Mouse (Mus musculus) MEL (cell line): ENCODE data around the gene Bcorl1.

Experiments used
- CHD1 ChIP-seq: IDR thresholded peaks from 2 replicates; pipeline ENCODE4 v1.6.1; 2012; ENCODE audit warnings: low read depth, mild to moderate bottlenecking, inconsistent platforms, low read length, improper control_type of control experiment
- ETS1 ChIP-seq: IDR thresholded peaks from 2 replicates; pipeline ENCODE4 v1.6.1; 2012; ENCODE audit warnings: low read depth, mild to moderate bottlenecking, inconsistent platforms, low read length, improper control_type of control experiment, moderate library complexity

GRCm38 (mm10) chrX:48342731-48343130 is 1.6 kb downstream of the Bcorl1 start:
- TF ChIP-seq ETS1 (no peak), CHD1 (no peak)
